Mouse (Mus musculus) hematopoietic stem cell, adult 5-6 weeks (primary cell): ENCODE results near the gene Samd3. TPM values are rescaled to one million over a fixed set of nuclear protein-coding genes. Genes with fewer than 3 reads are reported as not detected.

Experiments used
- ATAC-seq, 2 experiments: fragments of 125-278 bp in 1 of 2; replicated peaks in 1 of 2; 2 replicates each; pipeline ENCODE4 v1.8.0; 2016 to 2017; ENCODE audit warnings: inconsistent platforms in 2 of 2, mild to moderate bottlenecking in 2 of 2, moderate number of reproducible peaks in 2 of 2, low read depth in 1 of 2, moderate TSS enrichment in 1 of 2; ENCODE audit not compliant: low FRiP score in 2 of 2, poor library complexity in 2 of 2, severe bottlenecking in 2 of 2, insufficient read depth in 1 of 2, low TSS enrichment in 1 of 2
- total RNA-seq: library from RNA; stranded (forward); fragments of 172-1452, 232-1000 nt; gene quantifications from 2 replicates; pipeline ENCODE4 v1.2.3, GENCODE M21; 2017

Samd3 gene
- total RNA-seq, result 0.75 and 2.6 TPM in 2 replicates

- no peak for ATAC-seq
Measured at GRCm38 (mm10) chr10:26229488-26229887, at the start of gene Samd3. Samd3 (plus strand) TSS chr10:26229707.

- ATAC-seq, result no peak
Measured at GRCm38 (mm10) chr10:26185289-26185688, 44.2 kb upstream of the Samd3 start.

GRCm38 (mm10) chr10:26190811-26191210 lies 38.7 kb upstream of the Samd3 start:
- ATAC-seq, result no peak

GRCm38 (mm10) chr10:26194892-26195291 lies 34.6 kb upstream of the Samd3 start:
- ATAC-seq, result no peak

- no peak for ATAC-seq
Measured at GRCm38 (mm10) chr10:26202708-26203368, 26.7 kb upstream of the Samd3 start.

- no peak for ATAC-seq
Measured at GRCm38 (mm10) chr10:26220729-26221128, 8.8 kb upstream of the Samd3 start.

GRCm38 (mm10) chr10:26226241-26226640 lies 3.3 kb upstream of the Samd3 start:
- ATAC-seq, result no peak

GRCm38 (mm10) chr10:26226734-26227133 lies 2.8 kb upstream of the Samd3 start:
- no peak for ATAC-seq

GRCm38 (mm10) chr10:26228187-26228586 lies 1.3 kb upstream of the Samd3 start:
- no peak for ATAC-seq

- ATAC-seq, result no peak
Measured at GRCm38 (mm10) chr10:26232071-26232653, 2.7 kb downstream of the Samd3 start.

GRCm38 (mm10) chr10:26238559-26238958 lies 9.1 kb downstream of the Samd3 start:
- ATAC-seq, result no peak

GRCm38 (mm10) chr10:26239090-26239489 lies 9.6 kb downstream of the Samd3 start:
- no peak for ATAC-seq

GRCm38 (mm10) chr10:26243203-26243602 lies 13.7 kb downstream of the Samd3 start:
- no peak for ATAC-seq

GRCm38 (mm10) chr10:26244466-26244865 lies 15.0 kb downstream of the Samd3 start:
- no peak for ATAC-seq

GRCm38 (mm10) chr10:26249426-26250165 lies 20.1 kb downstream of the Samd3 start:
- ATAC-seq, result no peak

- no peak for ATAC-seq
Measured at GRCm38 (mm10) chr10:26259908-26260307, 30.4 kb downstream of the Samd3 start.

- no peak for ATAC-seq
Measured at GRCm38 (mm10) chr10:26263744-26264459, 34.4 kb downstream of the Samd3 start.

- no peak for ATAC-seq
Measured at GRCm38 (mm10) chr10:26275414-26275813, 45.9 kb downstream of the Samd3 start.
